Mouse (Mus musculus) left cerebral cortex, adult 18-20 months (tissue): ENCODE measurements around the gene Gipc3. TPM values are rescaled to one million over a fixed set of nuclear protein-coding genes. Genes with fewer than 3 reads are reported as not detected.

Experiments
- DNase-seq, 2 experiments: peaks; one replicate each; pipeline ENCODE4 v3.0.0; 2021 to 2022; ENCODE audit warnings: low spot score in 2 of 2, mixed read lengths in 1 of 2
- total RNA-seq, 2 experiments: library from RNA; stranded (reverse); gene quantifications; 2 replicates each; pipeline ENCODE4 v1.2.3; 2021

The Gipc3 gene
- total RNA-seq, 2 experiments from 2014 or later, result 2.5 to 3.6 TPM

DNA sequence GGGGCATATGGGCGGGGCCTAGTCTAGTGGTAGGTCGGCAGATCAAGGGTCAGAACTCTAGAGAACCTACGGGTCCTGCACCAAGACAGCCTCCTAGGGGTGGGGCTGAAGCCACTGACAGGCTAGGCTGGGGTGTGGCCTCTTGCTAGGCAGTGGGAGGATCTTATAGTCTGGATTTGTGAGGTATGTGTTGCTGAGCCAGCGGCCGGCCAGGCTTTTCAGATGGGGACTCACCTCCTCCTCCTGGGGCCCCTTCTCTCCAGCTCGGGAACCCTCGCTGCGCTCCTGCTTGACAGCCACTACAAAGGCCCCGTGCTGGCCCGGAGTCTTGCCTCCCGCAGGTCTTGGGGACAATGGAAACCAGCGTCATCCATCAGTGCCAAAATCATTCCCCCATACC lies 6.1 kb upstream of the Gipc3 start:
- no peak for DNase-seq

DNA sequence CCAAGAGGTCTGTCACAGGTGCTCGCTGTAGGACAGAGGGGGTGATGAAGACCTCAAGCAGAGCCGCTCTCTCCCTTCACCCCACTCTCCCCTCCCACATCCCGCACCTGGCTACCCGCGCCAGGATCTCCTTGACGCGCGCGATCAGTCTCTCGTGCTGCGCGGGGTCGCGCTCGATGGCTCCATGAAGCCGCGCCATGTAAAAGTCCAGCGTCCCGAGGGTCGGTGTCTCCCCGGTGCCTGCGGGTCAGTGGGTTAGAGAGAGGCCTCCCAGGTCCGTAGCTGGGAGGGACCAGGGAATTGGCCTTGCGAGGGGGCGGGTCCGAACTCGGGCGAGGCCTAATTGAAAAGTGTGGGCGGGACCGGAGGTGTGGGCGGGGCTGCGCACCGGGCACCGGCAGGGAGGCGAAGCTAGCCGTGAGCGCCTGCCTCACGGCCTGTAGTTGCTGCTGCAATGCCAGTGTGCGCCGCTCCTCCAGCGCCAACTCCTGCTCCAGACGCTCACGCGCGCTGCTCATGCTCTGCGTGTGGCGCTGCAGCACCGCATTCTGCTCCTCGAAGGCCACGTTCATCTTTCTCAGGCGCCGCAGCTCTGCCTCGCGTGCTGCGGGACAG lies 3.5 kb upstream of the Gipc3 start:
- DNase-seq, result peak; percentile 52 to 70

DNA sequence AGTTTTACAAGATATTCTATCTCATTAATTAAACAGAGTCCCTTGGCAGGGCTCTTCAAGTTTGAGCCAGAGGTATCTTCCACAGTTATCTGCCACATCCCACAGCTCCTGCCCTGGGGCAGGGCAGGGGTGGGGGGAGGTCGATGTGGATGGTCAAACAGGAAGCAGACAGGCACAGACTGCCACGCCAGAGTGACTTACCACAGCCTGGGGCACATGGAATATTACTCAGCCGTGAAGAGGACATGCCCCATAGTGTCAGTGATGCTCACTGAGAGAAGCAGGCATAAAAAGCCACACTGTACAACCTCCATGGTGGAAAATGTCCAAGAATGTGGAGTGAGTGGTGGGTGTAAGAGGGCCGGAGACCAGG lies 2.1 kb upstream of the Gipc3 start:
- no peak for DNase-seq

DNA sequence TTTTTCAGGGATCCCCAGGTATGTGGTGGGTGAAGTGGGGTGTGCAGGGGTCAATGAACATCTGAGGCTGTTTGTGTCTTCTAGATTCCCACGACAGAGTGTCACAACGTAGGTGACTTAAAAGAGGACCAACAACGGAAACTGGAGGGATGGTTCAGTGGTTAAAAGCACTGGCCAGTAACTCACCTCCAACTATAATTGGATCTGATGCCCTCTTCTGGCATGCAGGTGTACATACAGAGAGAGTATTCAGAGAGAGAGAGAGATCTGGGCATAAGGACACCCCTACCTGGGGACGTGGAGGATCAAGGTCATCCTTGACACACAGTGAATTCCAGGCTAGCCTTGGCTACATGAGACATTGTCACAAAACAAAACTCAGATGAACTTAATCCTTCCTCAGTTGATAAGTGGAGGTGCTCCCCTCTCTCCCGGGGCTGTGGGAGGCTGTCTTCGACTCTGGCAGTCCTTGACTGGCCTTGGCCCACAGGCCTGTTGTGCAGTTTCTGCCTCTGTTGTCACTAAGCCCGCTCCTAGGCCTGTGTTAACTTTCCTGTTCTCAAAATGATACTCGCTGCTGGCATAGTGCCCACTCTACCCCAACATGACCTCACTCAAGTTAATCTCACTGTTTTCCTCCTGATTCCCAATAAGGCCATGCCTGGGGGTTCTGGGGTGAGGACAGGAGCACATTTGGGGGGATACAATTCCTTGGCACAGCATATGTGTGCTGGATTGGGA lies 1.5 kb upstream of the Gipc3 start:
- no peak for DNase-seq

DNA sequence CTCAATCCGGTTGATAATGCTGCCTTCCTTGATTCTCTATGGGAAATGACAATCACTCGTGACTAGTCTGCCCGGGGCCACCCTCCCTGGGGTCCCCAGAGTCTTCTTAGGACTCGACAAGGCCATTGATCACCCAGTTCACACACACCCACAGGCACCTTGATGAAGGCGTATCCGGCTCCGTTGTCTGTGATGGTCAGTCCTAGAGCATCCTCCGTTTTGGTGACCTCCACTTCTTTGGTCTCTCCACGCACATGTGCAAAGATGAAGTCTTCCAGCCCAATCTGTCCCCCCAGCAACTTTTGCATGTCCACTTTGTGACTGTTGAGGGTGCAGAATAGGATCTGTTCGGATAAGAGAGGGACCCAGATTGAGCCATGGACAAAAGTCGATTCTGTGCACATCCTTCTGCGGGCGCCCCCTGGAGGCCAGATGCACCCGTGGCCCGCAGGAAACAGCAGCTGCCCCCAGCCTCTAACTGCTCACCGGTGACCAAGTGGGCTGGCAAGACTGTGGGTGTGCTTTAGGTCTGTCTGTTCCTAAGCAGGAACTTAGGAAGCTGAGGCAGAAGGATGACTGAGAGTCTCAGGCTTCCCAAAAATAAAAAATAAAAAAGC lies 1.6 kb downstream of the Gipc3 start:
- peak; percentile 63 to 75 for DNase-seq

DNA sequence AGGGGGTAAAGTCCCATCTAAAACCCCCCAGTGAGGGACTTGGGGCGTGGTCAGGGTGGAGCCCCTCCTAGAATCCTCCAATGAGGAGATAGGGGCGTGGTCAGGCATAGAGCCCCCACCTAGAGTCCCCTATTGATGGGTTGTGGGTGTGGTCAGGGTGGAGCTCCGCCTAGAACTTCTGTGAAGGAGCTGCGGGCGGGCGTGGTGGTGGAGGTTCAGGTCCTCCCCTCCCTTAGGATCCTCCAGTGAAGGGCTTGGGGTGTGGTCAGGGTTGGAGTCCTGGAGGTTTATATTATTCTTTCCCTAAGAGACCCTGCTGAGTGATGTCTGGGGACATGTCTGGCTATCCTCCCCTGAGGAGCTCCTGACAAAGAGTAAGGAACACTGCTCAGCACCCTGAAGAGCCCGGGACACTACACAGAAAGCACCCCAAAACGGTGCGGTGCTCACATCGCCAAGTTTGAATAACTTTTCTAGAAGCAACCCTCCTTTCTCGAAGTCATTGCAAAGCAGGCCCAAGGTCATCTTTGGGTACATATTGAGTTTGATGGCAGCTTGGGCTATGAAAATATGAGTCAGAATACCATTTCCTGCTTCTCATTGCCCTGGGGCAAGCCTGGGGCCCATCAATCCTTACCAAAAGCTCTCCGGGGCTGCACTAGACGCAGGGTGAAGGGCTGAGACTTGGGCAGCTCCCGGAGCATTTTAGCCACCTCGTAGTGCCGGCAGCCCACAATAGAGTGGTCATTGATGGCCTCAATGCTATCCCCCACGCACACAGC lies 2.3 kb downstream of the Gipc3 start:
- no peak for DNase-seq

DNA sequence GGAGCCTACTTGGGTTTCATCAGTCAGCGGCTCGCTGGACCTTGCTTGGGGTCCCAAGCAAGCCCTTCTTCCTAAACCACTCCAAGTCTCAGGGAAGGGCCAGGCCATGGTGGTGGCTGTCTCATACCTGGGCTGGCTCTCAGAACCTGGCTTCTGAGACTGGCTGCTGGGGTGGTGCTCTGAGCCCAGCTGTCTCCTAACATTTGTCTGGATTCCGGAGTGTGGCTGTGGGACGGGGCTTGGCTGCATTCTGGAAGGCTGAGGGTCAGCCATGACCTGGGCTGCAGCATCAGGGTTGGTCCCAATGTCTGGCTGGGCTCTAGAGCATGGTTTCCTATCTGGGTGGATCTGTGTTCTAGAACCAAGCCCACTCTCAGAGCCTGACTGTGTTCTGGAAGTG lies 6.5 kb downstream of the Gipc3 start:
- DNase-seq, result no peak

DNA sequence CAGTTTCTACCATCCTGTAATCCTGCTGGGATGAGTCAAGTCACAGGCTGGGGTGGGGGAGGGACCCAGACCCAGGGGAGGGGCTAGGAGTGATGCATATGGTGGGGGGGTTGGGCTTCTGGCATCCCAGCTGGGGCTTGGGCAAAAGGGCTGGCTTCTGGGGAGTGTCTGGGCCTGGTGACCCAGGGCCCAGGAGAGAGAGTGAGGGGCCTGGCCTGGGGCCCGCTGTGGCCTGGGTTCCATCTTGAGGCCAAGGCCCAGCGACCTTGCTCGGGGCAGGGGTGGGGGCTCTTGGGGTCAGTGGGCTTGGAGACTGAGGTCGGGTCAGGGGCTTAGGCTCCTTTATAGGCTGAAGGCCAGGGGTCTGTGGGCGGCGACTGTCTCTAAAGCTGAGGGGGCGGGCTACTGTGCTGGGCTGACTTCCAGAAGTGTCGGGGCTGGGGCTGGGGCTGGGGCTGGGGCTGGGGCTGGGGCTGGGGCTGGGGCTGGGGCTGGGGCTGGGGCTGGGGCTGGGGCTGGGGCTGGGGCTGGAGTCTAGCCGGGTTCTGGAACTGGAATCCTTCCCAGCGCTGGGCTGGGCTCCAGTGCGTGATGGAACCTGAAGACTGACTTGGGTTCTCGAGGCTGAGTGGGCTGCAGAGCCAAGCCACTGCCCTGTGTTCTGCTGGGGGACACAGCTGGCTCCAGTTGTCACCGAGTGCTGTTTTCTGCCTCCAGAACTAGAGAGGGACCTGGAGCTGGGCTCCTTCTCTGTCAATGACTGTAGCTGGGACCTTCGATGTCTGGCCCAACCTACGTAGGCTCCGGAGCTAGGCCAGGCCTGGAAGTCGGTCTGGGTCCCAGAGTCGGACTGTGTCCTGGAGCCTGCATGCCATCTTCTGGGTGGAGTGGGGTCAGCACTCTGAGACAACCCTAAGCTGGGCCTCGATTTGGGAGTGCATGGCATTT lies 7.4 kb downstream of the Gipc3 start:
- DNase-seq, result no peak

DNA sequence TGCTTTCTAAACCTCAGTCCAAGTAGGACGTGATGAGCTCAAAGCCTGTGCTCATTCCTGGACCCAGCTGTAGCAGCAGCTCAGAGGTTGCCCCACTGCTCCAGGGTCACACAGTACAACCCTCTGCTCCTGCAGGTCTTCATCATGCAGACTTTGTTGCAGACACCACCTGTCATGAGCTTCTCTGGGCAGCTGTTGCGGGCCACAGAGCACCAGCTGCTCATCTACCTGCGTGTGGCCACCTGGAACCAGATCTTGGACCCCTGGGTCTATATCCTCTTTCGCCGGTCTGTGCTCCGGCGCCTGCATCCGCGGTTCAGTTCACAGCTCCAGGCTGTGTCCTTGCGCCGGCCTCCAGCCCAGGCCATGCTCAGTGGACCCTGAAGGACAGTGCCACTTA lies 8.7 kb downstream of the Gipc3 start:
- no peak for DNase-seq

DNA sequence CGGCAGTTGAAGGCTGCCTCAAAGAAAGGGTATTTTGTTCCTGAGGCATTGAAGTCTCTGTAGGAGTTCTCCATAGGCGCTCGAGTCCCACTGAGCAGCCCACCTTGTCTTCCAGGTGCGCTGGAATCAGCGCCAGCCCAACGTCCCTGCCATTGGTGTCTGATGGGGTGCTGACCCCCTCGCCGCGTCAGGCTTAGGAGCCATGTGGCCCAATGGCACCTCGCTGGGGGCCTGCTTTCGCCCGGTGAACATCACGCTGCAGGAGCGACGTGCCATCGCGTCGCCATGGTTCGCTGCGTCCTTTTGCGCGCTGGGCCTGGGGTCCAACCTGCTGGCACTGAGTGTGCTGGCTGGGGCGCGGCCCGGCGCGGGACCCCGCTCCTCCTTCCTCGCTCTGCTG lies 10.8 kb downstream of the Gipc3 start:
- no peak for DNase-seq

DNA sequence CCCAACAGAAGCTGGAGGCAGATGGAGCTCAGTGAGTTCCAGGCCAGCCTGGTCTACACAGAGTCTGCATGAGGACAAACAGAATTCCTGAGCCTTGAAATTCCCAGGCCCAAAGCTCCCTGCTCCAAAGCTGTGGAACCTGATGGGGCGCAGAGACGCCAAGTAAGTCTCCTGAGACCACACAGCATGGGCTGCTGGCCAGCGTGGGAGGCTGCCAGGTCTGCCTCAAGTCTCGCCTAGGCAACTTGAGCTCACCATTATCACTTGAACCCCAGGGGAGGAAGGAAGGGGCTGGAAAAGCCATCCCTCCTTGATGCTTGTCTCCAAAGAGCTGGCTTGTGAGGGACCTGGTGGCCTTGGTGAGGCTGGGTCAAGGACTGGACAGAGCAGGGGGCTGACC lies 13.1 kb downstream of the Gipc3 start:
- DNase-seq, result no peak

DNA sequence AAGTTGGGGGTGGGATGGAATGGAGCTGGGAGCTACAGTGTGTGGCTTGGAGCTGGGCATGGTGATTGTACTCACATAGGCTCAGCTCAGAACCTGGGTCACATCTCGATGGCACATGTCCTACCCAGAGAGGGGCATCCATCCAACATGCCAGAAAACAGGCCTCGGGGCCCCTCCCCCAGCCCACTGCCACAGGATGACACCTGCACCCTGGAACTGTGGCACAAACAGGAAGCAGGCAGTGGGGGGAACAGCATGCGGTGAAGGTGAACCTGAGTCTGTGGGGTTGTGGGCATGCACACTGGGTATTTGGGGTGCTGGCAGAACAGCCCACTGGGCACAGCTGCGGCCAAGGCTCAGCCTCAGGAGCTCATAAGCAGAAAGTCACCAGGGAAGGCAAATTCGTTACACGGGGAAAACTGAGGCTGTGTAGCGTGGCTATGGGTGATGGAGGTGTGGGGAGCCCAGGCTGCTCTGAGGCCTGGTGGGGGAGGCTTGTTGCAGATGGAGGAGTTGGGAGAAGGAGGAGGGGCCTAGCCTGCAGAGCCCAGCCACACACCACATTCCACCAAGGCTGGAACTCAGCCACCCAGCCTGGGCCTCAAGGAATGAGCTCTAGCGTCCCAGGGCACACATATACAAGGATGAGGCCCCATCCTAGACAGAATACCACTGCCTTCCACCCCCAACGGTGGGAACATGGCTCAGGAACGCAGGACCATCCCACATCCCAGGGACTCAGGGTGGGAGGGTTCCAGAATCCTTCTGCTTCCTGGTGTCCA lies 13.7 kb downstream of the Gipc3 start:
- no peak for DNase-seq

DNA sequence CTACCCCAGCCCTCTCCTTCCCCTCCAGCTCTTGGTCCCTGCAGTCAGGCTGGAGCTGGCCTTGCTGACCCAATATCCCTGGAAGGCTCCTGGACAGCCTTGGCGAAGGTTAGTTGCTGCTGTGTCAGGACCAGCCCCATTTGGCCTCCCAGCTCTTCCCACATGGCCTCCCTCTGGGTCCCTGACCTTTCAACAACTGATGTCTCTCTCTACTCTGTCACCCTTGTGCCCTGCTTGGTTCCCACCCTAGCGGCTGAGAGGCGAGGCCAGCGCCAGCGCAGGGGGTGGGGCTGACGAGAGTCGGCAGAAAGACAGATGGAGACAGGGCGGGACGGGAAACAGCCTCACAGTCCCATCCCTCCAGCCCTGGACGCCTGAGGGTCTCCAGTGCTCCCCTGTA lies 14.7 kb downstream of the Gipc3 start, which contains the start of gene Tbxa2r:
Tbxa2r (plus strand) TSS at position 346 of the 400 bp plus-strand sequence.
- no peak for DNase-seq

DNA sequence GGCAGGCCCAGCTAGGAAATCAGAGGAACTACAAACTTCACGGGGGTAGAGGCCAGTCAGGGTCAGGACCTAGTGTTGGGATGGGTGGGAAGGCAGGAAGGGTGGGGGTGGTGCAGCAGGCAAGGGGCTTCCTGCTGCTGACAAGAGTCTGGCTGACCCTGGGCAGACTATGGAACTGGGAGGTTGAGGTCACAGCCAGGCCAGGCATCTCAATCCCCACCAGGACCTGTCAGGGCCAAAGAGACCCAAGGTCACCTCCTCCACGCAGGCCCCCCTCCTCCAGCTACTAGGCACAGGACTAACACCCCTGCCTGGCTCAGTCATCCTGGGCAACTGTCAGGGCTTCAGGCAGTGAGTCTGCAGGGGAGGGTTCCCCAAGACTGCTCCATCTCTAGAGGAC lies 15.1 kb downstream of the Gipc3 start:
- DNase-seq, result no peak

DNA sequence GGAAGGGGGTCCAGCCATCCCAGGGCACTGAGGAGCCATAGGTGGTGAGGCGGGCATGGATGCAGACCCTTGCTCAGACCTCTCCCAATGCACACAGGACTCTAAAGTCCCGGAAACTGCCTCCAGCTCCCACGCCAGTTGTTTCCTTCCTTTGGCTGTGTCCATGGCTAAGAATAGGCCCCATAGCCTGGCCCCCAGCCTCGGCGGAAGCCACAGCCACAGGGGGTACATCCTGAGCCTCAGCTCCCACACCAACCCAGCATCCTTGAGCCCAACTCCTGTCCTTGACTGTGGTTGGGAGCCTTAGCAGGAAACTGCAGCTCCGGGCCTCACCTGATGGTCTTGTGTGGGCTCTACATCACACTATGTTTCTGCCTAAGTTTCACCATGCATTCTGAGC lies 16.2 kb downstream of the Gipc3 start:
- no peak for DNase-seq

DNA sequence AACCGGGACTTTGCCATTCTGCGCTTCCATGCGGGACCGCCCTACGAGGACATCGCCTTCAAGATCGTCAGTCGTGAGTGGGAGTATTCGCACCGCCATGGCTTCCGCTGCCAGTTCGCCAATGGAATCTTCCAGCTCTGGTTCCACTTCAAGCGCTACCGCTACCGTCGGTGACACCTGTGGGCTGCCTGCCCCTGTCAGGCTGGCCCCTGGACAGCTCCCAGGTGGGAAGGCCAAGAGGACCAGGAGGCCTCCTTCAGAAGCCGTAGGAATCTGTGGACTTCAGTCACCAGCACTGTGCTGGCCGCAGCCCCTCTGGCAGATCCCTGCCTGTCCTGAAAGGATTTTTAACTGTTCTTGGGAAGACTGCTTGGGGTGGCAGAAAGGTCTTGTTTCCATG lies 17.3 kb downstream of the Gipc3 start:
- DNase-seq, result no peak

DNA sequence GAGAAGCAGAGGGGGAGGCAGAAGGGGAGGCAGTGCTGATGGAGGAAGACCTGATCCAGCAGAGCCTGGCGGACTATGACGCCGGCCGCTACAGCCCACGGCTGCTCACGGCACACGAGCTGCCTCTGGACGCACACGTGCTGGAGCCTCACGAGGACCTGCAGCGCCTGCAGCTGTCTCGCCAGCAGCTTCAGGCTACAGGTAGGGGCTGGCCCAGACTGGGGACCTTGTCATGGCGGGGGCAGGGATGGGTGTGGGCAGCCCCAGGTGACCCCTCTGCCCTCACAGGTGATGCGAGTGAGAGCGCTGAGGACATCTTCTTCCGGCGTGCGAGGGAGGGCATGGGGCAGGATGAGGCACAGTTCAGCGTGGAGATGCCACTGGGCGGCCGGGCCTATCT lies 17.9 kb downstream of the Gipc3 start:
- no peak for DNase-seq

DNA sequence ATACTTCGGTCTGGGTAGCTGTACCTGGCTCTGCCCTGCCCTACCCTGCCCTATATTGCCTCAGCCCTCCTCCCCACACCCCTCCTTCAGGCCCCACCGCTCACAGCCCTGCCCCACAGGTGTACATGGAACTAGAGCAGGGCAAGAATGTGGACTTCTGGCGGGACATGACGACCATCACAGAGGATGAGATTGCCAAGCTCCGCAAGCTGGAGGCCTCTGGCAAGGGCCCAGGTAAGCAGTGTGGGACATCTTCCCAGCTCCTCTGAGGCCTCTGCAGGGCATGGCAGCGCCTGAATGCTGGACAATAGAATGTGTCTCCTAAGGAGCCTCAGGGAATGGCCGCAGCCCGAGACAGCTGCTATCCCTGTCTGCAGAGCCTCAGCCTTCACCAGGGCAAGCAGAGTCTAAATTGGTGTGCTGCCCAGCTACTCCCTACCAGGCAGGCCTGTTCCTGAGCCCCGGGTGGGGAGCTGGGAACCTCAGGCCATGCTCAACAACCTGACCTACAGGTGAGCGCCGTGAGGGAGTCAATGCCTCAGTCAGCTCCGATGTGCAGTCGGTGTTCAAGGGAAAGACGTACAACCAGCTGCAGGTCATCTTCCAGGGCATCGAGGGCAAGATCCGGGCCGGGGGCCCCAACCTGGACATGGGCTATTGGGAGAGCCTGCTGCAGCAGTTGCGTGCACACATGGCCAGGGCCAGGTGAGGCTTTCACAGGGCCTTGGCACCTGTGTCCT lies 19.1 kb downstream of the Gipc3 start:
- DNase-seq, result no peak

DNA sequence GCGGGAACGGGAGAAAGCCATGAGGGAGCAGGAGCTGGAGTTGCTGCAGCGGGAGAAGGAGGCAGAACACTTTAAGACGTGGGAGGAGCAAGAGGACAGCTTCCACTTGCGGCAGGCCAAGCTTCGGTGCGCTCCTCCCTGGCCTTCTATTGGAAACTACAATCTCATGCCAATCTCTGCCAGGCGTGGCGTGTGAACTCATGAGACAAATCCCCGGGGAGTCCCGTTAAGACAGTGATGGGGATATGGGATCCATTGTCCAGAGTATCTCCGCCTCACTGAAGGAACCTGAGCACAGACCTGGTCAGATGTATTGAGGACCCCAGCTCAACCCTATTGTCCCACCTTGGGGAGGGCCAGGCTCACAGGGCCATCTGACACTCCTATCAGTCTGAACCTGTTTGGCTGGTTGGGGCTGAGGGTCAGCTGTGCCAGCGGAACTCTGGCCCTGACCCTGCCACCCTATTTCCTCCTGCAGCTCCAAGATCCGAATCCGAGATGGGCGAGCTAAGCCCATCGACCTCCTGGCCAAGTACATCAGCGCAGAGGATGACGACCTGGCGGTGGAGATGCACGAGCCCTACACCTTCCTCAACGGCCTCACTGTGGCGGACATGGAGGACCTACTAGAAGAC lies 19.8 kb downstream of the Gipc3 start:
- DNase-seq, result no peak
